Mouse (Mus musculus): ENCODE data around the gene Tmc3.

Tmc3 gene

GRCm38 (mm10) chr7:83599913-83600286 lies 15.2 kb downstream of the Tmc3 start:
- peak; percentile 60 for DNase-seq

- DNase-seq, result no peak
Observed at GRCm38 (mm10) chr7:83604180-83604944, 19.6 kb downstream of the Tmc3 start.

DNA sequence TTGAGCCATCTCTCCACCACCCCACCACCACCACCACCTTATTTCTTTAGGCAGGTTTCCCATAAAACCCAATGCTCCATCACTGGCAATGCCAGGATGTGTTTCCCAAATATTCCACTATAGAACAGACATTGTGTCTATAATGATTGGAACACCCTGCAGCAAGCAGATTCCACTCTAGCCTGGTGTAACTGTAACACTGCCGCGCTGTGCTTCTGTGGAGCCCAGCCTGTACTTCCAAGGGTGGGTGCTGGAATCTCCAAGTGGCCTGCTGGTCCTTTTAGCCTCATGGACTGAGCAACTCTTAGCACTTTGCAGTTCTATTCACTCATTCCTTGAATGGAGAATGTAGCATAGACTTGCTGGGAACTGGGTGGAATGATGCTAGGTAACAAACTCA lies 22.1 kb downstream of the Tmc3 start:
- no peak for DNase-seq

GRCm38 (mm10) chr7:83609891-83610290 lies 25.2 kb downstream of the Tmc3 start:
- DNase-seq, result no peak

- DNase-seq, result no peak
Observed at GRCm38 (mm10) chr7:83611886-83612285, 27.2 kb downstream of the Tmc3 start.

- DNase-seq, result no peak
Observed at GRCm38 (mm10) chr7:83615272-83615671, 30.5 kb downstream of the Tmc3 start.

- peak; percentile 26 for DNase-seq
Observed at GRCm38 (mm10) chr7:83615815-83616214, 31.1 kb downstream of the Tmc3 start.

DNA sequence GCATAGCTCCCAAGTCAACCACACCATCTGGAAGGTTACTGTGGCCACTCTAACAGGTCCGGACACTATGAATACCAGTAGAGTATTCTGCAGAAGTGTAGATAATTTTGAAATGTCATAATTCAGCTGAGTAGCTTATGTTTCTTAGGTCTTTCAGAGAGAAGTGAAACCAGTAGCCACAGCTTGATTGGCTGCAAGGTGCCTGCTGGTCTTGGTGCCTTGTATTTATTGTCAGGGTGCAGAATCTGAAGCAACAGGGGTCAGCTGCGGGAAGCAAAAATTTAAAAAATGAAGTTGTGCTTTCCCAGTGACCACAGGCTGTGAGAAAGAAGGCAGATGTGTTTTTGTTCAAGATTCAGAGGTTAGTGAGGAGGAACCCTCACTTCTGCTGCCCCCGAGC lies 31.5 kb downstream of the Tmc3 start:
- DNase-seq, result no peak

- DNase-seq, result no peak
Observed at GRCm38 (mm10) chr7:83618709-83619108, 34.0 kb downstream of the Tmc3 start.

DNA sequence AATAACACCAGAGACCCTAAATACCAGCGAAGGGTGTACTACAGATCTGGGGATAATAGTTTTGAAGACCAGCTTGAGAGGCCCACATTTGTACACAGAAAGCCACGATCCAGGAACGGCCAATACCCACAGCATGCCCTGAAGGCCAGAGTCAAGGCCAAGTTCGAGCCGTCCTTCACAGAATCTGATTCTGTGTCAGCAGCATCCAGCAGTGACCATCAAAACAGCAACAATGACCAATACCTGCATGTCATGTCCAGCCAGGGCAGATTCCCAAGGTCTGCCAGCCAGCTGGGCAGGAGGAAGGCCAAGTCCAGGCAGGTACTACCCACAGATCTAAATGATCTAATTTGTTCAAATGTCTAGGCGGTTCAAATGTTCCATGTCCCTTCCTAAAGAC lies 37.9 kb downstream of the Tmc3 start:
- DNase-seq, result no peak

DNA sequence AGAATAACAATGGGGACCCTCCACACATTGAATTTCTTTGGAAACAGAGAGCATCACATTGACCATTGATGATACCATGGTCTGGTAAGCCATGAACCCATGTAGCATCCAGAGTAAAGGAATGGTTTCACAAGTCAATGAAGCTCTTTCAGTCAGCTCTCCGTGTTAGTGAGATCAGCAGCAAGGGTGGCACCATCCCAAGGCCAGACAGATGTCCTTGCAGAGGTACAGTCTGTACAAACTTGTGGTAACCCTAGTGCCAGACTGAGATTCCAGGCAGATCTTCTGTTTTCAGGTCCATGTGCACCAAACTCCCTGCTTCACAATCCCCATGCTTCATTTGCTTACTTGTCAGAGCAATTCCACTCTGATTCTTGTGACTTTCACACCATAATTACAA lies 39.3 kb downstream of the Tmc3 start:
- DNase-seq, result no peak

GRCm38 (mm10) chr7:83626557-83627257 lies 42.0 kb downstream of the Tmc3 start:
- no peak for DNase-seq

GRCm38 (mm10) chr7:83627369-83627768 lies 42.6 kb downstream of the Tmc3 start:
- no peak for DNase-seq

DNA sequence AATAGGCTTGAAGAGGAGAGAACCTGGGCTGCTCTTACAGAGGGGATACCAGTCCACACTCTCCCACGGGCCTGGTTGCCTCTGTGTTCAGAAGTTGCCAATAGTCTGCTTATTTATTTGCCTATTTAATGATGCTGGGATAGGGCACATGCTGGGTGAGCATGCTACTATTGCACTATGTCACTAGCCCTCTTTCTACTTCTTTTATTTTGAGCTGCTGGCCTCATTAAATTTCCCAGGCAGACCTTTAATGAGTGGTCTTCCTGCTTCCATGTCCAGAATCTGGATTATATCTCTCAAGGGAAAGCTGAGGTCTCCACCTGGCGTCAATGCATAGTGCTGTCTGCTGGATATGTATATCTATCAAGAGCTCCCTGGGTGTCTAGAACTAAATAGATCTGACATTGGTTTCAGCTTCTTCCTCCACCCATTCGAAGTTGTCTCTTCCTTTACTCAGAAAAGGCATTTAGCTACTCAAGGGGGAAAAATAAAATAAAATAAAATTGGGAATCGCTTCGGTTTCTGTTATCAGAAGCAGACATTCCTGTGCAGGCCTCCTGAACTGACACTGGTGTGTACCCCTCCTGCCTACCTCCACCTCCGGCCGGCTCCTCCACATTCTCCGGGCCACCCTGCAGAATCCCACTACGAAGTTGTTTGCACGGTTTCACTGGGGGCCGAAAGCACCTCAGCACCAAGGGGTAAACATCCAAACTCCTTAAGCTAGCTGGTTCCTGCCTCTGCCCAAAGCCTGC lies 46.5 kb downstream of the Tmc3 start:
- no peak for DNase-seq

GRCm38 (mm10) chr7:83631828-83632681 lies 47.3 kb downstream of the Tmc3 start, which contains the start of gene Stard5:
Stard5 (plus strand) TSS chr7:83631959.
- DNase-seq, result peak; percentile 93

DNA sequence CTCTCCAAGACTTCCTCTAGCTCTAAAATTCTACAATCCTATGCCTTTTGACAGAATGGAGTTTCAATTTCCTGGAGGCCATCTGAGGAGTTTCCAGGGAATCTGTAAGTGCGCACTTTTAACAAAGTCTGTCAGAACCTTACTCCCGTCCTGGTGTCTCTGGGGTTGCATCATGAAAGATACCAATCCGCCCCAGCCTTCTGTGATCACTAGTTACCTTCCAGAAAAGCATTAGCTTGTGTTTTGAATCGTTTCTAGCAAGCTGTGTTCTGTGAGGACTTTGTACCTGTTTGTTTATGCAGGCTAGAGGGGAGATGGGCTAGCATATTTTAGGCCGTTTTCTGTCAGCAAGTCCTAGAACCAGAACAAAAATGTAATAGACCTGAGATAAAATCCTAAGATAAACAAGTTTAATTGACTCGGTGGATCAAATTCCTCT lies 48.0 kb downstream of the Tmc3 start:
- DNase-seq, result no peak

GRCm38 (mm10) chr7:83633856-83634255 lies 49.1 kb downstream of the Tmc3 start:
- no peak for DNase-seq

DNA sequence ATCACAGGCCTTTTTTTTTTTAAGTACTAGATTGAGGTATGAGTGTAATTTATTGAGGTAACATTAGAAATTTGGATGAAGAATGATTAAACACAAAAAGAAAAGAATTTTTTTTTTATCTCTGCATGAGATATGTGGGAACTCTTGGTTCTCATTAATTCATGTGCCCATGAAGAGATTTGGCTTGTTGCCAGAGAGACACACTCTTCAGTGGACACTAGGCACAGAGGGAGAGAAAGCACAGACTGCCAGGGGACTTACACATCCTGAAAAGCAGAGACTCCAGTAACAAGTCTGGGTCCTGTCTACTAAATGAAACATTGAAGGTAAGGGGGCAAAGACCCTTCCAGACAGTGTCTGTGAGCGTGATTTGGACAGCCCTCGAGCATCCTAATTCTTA lies 51.0 kb downstream of the Tmc3 start:
- no peak for DNase-seq

DNA sequence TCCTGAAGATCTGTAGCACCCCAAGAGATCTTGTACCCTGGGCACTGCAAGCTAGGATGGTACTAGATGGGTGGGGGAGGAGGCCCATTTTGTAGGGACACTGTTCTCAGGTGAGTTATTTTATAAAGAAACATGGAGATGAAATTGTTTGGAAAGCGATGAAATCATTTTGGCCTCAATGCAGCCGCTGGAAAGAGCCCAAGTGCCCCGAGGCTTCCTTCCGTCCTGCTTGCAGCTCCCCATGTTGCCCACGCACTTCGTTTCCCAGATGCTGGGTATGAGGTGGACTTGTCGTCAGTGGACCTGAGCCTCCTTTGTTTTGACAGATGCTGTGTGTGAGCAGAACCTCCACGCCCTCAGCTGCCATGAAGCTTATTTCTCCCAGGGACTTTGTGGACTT lies 51.7 kb downstream of the Tmc3 start:
- DNase-seq, result no peak

GRCm38 (mm10) chr7:83637781-83638583 lies 53.3 kb downstream of the Tmc3 start:
- no peak for DNase-seq

GRCm38 (mm10) chr7:83639084-83639483 lies 54.4 kb downstream of the Tmc3 start:
- no peak for DNase-seq

DNA sequence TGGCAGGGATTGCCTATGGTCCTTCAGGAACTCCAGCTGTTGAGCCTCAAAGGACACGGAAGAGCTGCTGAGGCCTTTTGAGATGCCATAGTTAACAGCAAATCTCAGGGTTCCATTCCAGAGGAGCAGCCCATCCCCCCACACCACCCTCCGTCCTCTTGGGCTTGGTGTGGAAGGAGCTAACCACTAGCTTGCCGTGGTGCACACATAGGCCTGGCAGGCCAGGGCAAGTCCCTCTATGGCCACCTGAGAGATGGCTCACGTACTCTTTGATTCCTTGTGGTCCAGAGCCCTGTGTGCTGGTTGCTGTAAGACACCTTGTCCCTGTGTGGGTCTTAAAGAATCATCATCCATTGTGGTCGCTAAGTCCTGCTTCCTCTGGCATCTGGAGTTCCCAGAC lies 55.9 kb downstream of the Tmc3 start:
- no peak for DNase-seq

Measured in thymus, postnatal 25 days (tissue).